Mouse (Mus musculus): ENCODE data around the gene Mylk.
A peak's percentile ranks its signal among the peaks of the same experiment; 100 is the strongest.
"Not testable (repeated sequence)": the region's sequence is repeated elsewhere in the genome, so short reads cannot be mapped to it uniquely, and the experiment has no call there.

The Mylk gene

GRCm38 (mm10) chr16:34745065-34745585 lies at the start of gene Mylk:
TSS of gene Mylk (plus strand) at chr16:34745210.
- no peak for DNase-seq (ENCODE audit: low spot score)

GRCm38 (mm10) chr16:34698721-34699120 lies 46.3 kb upstream of the Mylk start:
- DNase-seq (ENCODE audit: low spot score): not testable (repeated sequence)

- peak; percentile 53 for DNase-seq (ENCODE audit: low spot score)
Measured at GRCm38 (mm10) chr16:34700165-34700827, 44.7 kb upstream of the Mylk start.

- DNase-seq (ENCODE audit: low spot score): no peak
Measured at GRCm38 (mm10) chr16:34700828-34701216, 44.2 kb upstream of the Mylk start.

GRCm38 (mm10) chr16:34706019-34706418 lies 39.0 kb upstream of the Mylk start:
- no peak for DNase-seq (ENCODE audit: low spot score)

- DNase-seq (ENCODE audit: low spot score): no peak
Measured at GRCm38 (mm10) chr16:34706487-34706946, 38.5 kb upstream of the Mylk start.

GRCm38 (mm10) chr16:34711481-34711880 lies 33.5 kb upstream of the Mylk start:
- DNase-seq (ENCODE audit: low spot score): no peak

- DNase-seq (ENCODE audit: low spot score): no peak
Measured at GRCm38 (mm10) chr16:34725156-34725555, 19.9 kb upstream of the Mylk start.

- not testable (repeated sequence) for DNase-seq (ENCODE audit: low spot score)
Measured at GRCm38 (mm10) chr16:34728610-34729009, 16.4 kb upstream of the Mylk start.

GRCm38 (mm10) chr16:34729371-34729770 lies 15.6 kb upstream of the Mylk start:
- no peak for DNase-seq (ENCODE audit: low spot score)

GRCm38 (mm10) chr16:34738656-34739233 lies 6.3 kb upstream of the Mylk start:
- no peak for DNase-seq (ENCODE audit: low spot score)

GRCm38 (mm10) chr16:34742930-34743329 lies 2.1 kb upstream of the Mylk start:
- DNase-seq (ENCODE audit: low spot score): no peak

- DNase-seq (ENCODE audit: low spot score): no peak
Measured at GRCm38 (mm10) chr16:34748081-34748720, 3.2 kb downstream of the Mylk start.

GRCm38 (mm10) chr16:34749536-34749935 lies 4.5 kb downstream of the Mylk start:
- DNase-seq (ENCODE audit: low spot score): no peak

GRCm38 (mm10) chr16:34752026-34752425 lies 7.0 kb downstream of the Mylk start:
- DNase-seq (ENCODE audit: low spot score): no peak

- DNase-seq (ENCODE audit: low spot score): no peak
Measured at GRCm38 (mm10) chr16:34752977-34753376, 8.0 kb downstream of the Mylk start.

GRCm38 (mm10) chr16:34756991-34757390 lies 12.0 kb downstream of the Mylk start:
- DNase-seq (ENCODE audit: low spot score): no peak

GRCm38 (mm10) chr16:34758205-34758604 lies 13.2 kb downstream of the Mylk start:
- DNase-seq (ENCODE audit: low spot score): no peak

- no peak for DNase-seq (ENCODE audit: low spot score)
Measured at GRCm38 (mm10) chr16:34763959-34764591, 19.1 kb downstream of the Mylk start.

- DNase-seq (ENCODE audit: low spot score): no peak
Measured at GRCm38 (mm10) chr16:34765666-34766065, 20.7 kb downstream of the Mylk start.

- DNase-seq (ENCODE audit: low spot score): no peak
Measured at GRCm38 (mm10) chr16:34766193-34766592, 21.2 kb downstream of the Mylk start.

- no peak for DNase-seq (ENCODE audit: low spot score)
Measured at GRCm38 (mm10) chr16:34767443-34767842, 22.4 kb downstream of the Mylk start.

GRCm38 (mm10) chr16:34768436-34768835 lies 23.4 kb downstream of the Mylk start:
- DNase-seq (ENCODE audit: low spot score): no peak

Measured in T-cell, adult 2 months (primary cell).